Mouse (Mus musculus): ENCODE measurements around the gene Trp53i11. TPM values are rescaled to one million over a fixed set of nuclear protein-coding genes. Genes with fewer than 3 reads are reported as not detected.

Gene Trp53i11
- polyA plus RNA-seq, 1 experiment from 2014 or later, result 37.0 TPM

GRCm38 (mm10) chr2:93188020-93188760 is 842 bp downstream of the Trp53i11 start:
- no peaks in the 10 kb centered on the region for H3K9me3 ChIP-seq
- peak overlapping the region; percentile 86 for H3K9ac ChIP-seq
- WGBS, result under 1% methylated on average over 53 of the region's 53 CpGs
- no peaks in the 10 kb centered on the region for H3K36me3 ChIP-seq
- ATAC-seq (ENCODE audit: insufficient number of reproducible peaks, insufficient read depth, low FRiP score, low TSS enrichment), result no peak
- H3K27me3 ChIP-seq, result peaks cover 18% of the 10 kb centered on the region; the same call in 1 of the 2 replicates
- peaks cover 35% of the 10 kb centered on the region for H3K4me1 ChIP-seq
- peak overlapping the region; percentile 77 for H3K4me3 ChIP-seq
- H3K27ac ChIP-seq, result peak overlapping the region; percentile 65
- peak overlapping the region; percentile 99 for H3K4me2 ChIP-seq (replicated peaks)

- Histone ChIP-seq H3K4me3 (peak overlapping the region; percentile 77), H3K4me1 (peaks cover 35% of the 10 kb centered on the region), H3K27ac (peak overlapping the region; percentile 65), H3K36me3 (no peaks in the 10 kb centered on the region), H3K4me2 (replicated peaks) (peak overlapping the region; percentile 99), H3K9ac (peak overlapping the region; percentile 86), H3K9me3 (no peaks in the 10 kb centered on the region), H3K27me3 (peaks cover 16% of the 10 kb centered on the region; the same call in 1 of the 2 replicates)
- ATAC-seq (ENCODE audit: insufficient number of reproducible peaks, insufficient read depth, low FRiP score, low TSS enrichment), result no peak
- 8% methylated on average over 19 of the region's 19 CpGs for WGBS
Observed at GRCm38 (mm10) chr2:93188761-93189458, 1.6 kb downstream of the Trp53i11 start.

- 23% methylated on average over 9 of the region's 9 CpGs for WGBS
- Histone ChIP-seq H3K9me3 (no peaks in the 10 kb centered on the region), H3K36me3 (no peaks in the 10 kb centered on the region), H3K4me1 (peaks cover 35% of the 10 kb centered on the region), H3K27me3 (0 out of 2 replicates have a peak, but pooled peaks cover 9% of the 10 kb centered on the region), H3K4me3 (no peak overlapping the region), H3K4me2 (replicated peaks) (0 out of 2 replicates have a peak overlapping the region, but pooled peaks have one; percentile 20), H3K9ac (no peak overlapping the region), H3K27ac (no peak overlapping the region)
- ATAC-seq (ENCODE audit: insufficient number of reproducible peaks, insufficient read depth, low FRiP score, low TSS enrichment), result no peak
Observed at GRCm38 (mm10) chr2:93190771-93191487, 3.6 kb downstream of the Trp53i11 start.

GRCm38 (mm10) chr2:93191488-93192181 is 4.3 kb downstream of the Trp53i11 start:
- Histone ChIP-seq H3K4me1 (peaks cover 35% of the 10 kb centered on the region), H3K9me3 (no peaks in the 10 kb centered on the region), H3K27ac (no peak overlapping the region), H3K9ac (no peak overlapping the region), H3K4me2 (replicated peaks) (0 out of 2 replicates have a peak overlapping the region, but pooled peaks have one; percentile 11), H3K4me3 (no peak overlapping the region), H3K27me3 (0 out of 2 replicates have a peak, but pooled peaks cover 2% of the 10 kb centered on the region), H3K36me3 (no peaks in the 10 kb centered on the region)
- WGBS, result 73% methylated on average over 14 of the region's 14 CpGs
- no peak for ATAC-seq (ENCODE audit: insufficient number of reproducible peaks, insufficient read depth, low FRiP score, low TSS enrichment)

- no peaks in the 10 kb centered on the region for H3K27me3 ChIP-seq
- no peak for ATAC-seq (ENCODE audit: insufficient number of reproducible peaks, insufficient read depth, low FRiP score, low TSS enrichment)
- H3K4me2 ChIP-seq (replicated peaks), result 0 out of 2 replicates have a peak overlapping the region, but pooled peaks have one; percentile 1
- H3K36me3 ChIP-seq, result no peaks in the 10 kb centered on the region
- H3K4me3 ChIP-seq, result no peak overlapping the region
- 38% methylated on average over 9 of the region's 9 CpGs for WGBS
- H3K9ac ChIP-seq, result no peak overlapping the region
- H3K4me1 ChIP-seq, result peaks cover 32% of the 10 kb centered on the region
- no peak overlapping the region for H3K27ac ChIP-seq
- H3K9me3 ChIP-seq, result no peaks in the 10 kb centered on the region
Observed at GRCm38 (mm10) chr2:93192182-93192560, 4.8 kb downstream of the Trp53i11 start.

- Histone ChIP-seq H3K27ac (no peak overlapping the region), H3K4me2 (replicated peaks) (0 out of 2 replicates have a peak overlapping the region, but pooled peaks have one; percentile 1), H3K4me3 (no peak overlapping the region), H3K9ac (no peak overlapping the region), H3K27me3 (no peaks in the 10 kb centered on the region), H3K9me3 (no peaks in the 10 kb centered on the region), H3K4me1 (peaks cover 31% of the 10 kb centered on the region), H3K36me3 (no peaks in the 10 kb centered on the region)
- no peak for ATAC-seq (ENCODE audit: insufficient number of reproducible peaks, insufficient read depth, low FRiP score, low TSS enrichment)
- 9% methylated on average over 6 of the region's 6 CpGs for WGBS
Observed at GRCm38 (mm10) chr2:93192671-93193080, 5.3 kb downstream of the Trp53i11 start.

- ATAC-seq (ENCODE audit: insufficient number of reproducible peaks, insufficient read depth, low FRiP score, low TSS enrichment), result no peak
- Histone ChIP-seq H3K4me1 (peaks cover 34% of the 10 kb centered on the region), H3K4me2 (replicated peaks) (no peak overlapping the region), H3K27me3 (no peaks in the 10 kb centered on the region), H3K27ac (no peak overlapping the region), H3K36me3 (no peaks in the 10 kb centered on the region), H3K4me3 (no peak overlapping the region), H3K9me3 (no peaks in the 10 kb centered on the region), H3K9ac (no peak overlapping the region)
- WGBS, result 71% methylated on average over 4 of the region's 4 CpGs
Observed at GRCm38 (mm10) chr2:93193806-93194205, 6.5 kb downstream of the Trp53i11 start.

GRCm38 (mm10) chr2:93198846-93199245 is 11.5 kb downstream of the Trp53i11 start:
- no peaks in the 10 kb centered on the region for H3K27me3 ChIP-seq
- WGBS, result 17% methylated on average over 3 of the region's 3 CpGs
- H3K4me3 ChIP-seq, result no peak overlapping the region
- 0 out of 2 replicates have a peak, but pooled peaks cover 13% of the 10 kb centered on the region for H3K4me1 ChIP-seq
- no peak overlapping the region for H3K27ac ChIP-seq
- ATAC-seq (ENCODE audit: insufficient number of reproducible peaks, insufficient read depth, low FRiP score, low TSS enrichment), result no peak; the same call in 1 of the 2 replicates
- H3K4me2 ChIP-seq (replicated peaks), result no peak overlapping the region
- H3K9ac ChIP-seq, result no peak overlapping the region
- no peaks in the 10 kb centered on the region for H3K9me3 ChIP-seq
- no peaks in the 10 kb centered on the region; the same call in 1 of the 2 replicates for H3K36me3 ChIP-seq

GRCm38 (mm10) chr2:93199531-93199974 is 12.2 kb downstream of the Trp53i11 start:
- 40% methylated on average over 13 of the region's 13 CpGs for WGBS
- no peak overlapping the region for H3K27ac ChIP-seq
- no peaks in the 10 kb centered on the region; the same call in 1 of the 2 replicates for H3K36me3 ChIP-seq

GRCm38 (mm10) chr2:93200681-93201340 is 13.5 kb downstream of the Trp53i11 start:
- no peaks in the 10 kb centered on the region for H3K27me3 ChIP-seq
- H3K4me1 ChIP-seq, result 0 out of 2 replicates have a peak, but pooled peaks cover 13% of the 10 kb centered on the region
- H3K9me3 ChIP-seq, result no peaks in the 10 kb centered on the region
- H3K4me3 ChIP-seq, result no peak overlapping the region
- 71% methylated on average over 10 of the region's 10 CpGs for WGBS
- no peak overlapping the region for H3K4me2 ChIP-seq (replicated peaks)
- H3K9ac ChIP-seq, result peak overlapping the region; percentile 12; the same call in 1 of the 2 replicates
- H3K36me3 ChIP-seq, result no peaks in the 10 kb centered on the region; the same call in 1 of the 2 replicates
- ATAC-seq (ENCODE audit: insufficient number of reproducible peaks, insufficient read depth, low FRiP score, low TSS enrichment), result no peak
- no peak overlapping the region for H3K27ac ChIP-seq

More at GRCm38 (mm10) chr2:93199531-93199974, 12.2 kb downstream of the Trp53i11 start:
- no peaks in the 10 kb centered on the region for H3K27me3 ChIP-seq
- no peak for ATAC-seq (ENCODE audit: insufficient number of reproducible peaks, insufficient read depth, low FRiP score, low TSS enrichment)
- no peak overlapping the region for H3K4me2 ChIP-seq (replicated peaks)
- H3K9me3 ChIP-seq, result no peaks in the 10 kb centered on the region
- H3K4me1 ChIP-seq, result 0 out of 2 replicates have a peak, but pooled peaks cover 13% of the 10 kb centered on the region
- H3K4me3 ChIP-seq, result no peak overlapping the region
- H3K9ac ChIP-seq, result no peak overlapping the region

Measured in embryonic facial prominence, embryonic 12.5 days (tissue).